Mouse (Mus musculus): Measurements from ENCODE around the gene Vps36. TPM values are rescaled to one million over a fixed set of nuclear protein-coding genes. Genes with fewer than 3 reads are reported as not detected.

The Vps36 gene
- polyA plus RNA-seq (2016; fragmentation: Nextera tagmentation; extraction: Ambion mirVana): 42.7 and 44.4 TPM in 2 replicates

DNA sequence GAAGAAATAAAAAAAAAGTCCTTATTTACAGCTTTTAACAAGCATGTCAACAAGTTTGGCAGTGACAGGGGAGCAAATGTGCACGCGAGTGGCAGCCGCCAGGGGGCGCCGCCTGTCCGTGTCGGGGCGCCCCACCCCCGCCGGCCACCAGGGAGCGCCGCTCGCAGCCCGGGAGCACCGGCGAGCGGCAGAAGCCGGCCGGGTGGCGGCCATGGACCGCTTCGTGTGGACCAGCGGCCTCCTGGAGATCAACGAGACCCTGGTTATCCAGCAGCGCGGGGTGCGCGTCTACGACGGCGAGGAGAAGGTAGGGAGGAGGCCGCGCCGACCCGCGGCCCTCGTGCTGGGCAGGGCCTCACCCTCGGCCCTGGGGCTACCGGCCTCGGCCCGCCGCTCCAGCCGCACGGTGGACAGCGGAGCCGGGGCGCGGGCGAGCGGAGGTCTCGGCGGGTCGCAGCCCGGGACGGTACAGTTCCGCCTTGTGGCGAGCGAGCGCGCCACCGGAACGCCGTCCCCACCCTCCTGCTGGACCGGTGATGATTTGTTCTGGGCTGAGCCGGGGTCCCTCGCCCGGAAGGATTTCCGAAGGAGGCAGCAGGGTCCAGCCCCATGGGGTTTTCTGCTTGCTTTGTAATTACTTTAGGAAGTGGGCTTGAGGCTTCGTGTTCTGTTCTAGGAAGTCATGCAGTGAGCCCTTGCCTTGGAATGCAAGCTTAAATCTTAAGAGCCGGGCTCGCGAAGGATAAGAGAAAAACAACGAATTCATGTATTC is at the start of gene Vps36:
TSS of gene Vps36 (plus strand) at position 150 of the 772 bp plus-strand sequence.
- H3K27ac ChIP-seq: peak within 1 kb of the TSS; percentile 97
- H3K9me3 ChIP-seq: no peaks in the 10 kb centered on the region
- peak within 1 kb of the TSS; percentile 92 for H3K9ac ChIP-seq
- H3K4me3 ChIP-seq (replicated peaks): peak within 1 kb of the TSS; percentile 77
- ATAC-seq (ENCODE audit: low FRiP score): peak; percentile 95
- WGBS: under 1% methylated on average over 60 of the region's 73 CpGs
- peaks cover 13% of the 10 kb centered on the region for H3K4me1 ChIP-seq
- H3K36me3 ChIP-seq (replicated peaks): no peaks in the 10 kb centered on the region; the same call in 1 of the 2 replicates
- H3K4me2 ChIP-seq: peak within 1 kb of the TSS; percentile 66
- H3K27me3 ChIP-seq: no peaks in the 10 kb centered on the region

DNA sequence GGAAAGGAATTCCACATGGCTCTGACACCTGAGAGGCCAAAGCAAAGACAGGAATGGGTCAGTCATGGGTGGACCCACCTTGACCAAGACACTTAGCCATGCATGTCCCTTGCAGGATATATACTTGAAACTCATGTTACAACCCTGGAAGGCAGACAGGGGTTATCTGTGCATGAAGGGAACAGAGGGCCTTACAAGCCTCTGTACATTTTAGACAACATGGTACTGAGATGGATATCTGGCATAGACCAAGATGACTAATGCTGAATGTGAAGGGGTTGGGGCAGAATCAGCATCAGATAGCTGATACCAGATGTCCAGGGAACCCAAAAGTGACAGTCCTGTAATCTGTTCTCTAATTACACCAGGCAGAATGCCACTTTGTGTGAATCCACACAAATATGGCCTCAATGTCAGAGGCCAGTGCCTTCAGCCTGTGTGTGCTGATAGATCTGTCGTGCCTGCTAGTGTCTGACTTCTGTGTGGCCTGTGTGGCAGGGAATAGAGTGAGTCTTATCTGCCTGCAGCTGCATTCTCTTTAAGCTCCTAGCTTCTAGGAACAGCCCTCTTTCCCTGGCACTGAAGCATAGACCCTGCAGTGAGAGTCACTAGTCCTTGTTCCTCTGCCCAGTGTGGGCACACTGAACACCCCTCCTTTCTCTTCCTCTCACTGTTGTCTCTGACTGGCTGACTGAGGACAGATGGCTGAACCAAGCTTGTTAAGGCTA is 48.7 kb upstream of the Vps36 start:
- no peaks in the 10 kb centered on the region for H3K27me3 ChIP-seq
- H3K9me3 ChIP-seq: no peaks in the 10 kb centered on the region
- H3K4me3 ChIP-seq (replicated peaks): no peak overlapping the region
- H3K36me3 ChIP-seq (replicated peaks): peaks cover 14% of the 10 kb centered on the region; the same call in 1 of the 2 replicates
- H3K4me1 ChIP-seq: no peaks in the 10 kb centered on the region
- H3K4me2 ChIP-seq: no peak overlapping the region
- no peak for ATAC-seq (ENCODE audit: low FRiP score)
- no peak overlapping the region for H3K9ac ChIP-seq
- 100% methylated on average over 1 of the region's 1 CpGs for WGBS
- no peak overlapping the region for H3K27ac ChIP-seq

DNA sequence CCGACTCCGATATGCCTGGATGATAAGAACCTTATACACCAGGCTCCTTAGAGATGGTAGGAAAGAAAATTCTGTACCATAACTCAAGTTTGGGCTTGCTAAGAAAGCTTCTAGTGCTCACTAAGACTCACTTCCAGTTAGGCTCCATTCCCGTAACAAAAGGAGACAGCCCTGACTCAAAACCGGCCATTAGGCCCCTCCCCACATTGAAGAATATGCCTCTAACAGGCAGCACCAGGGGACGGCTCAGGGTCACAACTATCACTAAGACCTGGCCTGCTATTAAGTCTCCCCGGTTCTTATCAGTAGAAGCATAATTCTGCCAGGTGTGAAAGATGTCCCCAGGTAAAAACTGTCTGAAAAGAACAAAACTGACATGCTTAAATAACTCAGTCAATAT is 46.8 kb upstream of the Vps36 start:
- no peaks in the 10 kb centered on the region for H3K27me3 ChIP-seq
- 83% methylated on average over 6 of the region's 6 CpGs for WGBS
- H3K4me1 ChIP-seq: no peaks in the 10 kb centered on the region
- no peak overlapping the region for H3K4me3 ChIP-seq (replicated peaks)
- no peaks in the 10 kb centered on the region for H3K9me3 ChIP-seq
- no peak overlapping the region for H3K27ac ChIP-seq
- H3K9ac ChIP-seq: no peak overlapping the region
- no peak for ATAC-seq (ENCODE audit: low FRiP score)
- H3K4me2 ChIP-seq: no peak overlapping the region
- peaks cover 17% of the 10 kb centered on the region; the same call in 1 of the 2 replicates for H3K36me3 ChIP-seq (replicated peaks)

DNA sequence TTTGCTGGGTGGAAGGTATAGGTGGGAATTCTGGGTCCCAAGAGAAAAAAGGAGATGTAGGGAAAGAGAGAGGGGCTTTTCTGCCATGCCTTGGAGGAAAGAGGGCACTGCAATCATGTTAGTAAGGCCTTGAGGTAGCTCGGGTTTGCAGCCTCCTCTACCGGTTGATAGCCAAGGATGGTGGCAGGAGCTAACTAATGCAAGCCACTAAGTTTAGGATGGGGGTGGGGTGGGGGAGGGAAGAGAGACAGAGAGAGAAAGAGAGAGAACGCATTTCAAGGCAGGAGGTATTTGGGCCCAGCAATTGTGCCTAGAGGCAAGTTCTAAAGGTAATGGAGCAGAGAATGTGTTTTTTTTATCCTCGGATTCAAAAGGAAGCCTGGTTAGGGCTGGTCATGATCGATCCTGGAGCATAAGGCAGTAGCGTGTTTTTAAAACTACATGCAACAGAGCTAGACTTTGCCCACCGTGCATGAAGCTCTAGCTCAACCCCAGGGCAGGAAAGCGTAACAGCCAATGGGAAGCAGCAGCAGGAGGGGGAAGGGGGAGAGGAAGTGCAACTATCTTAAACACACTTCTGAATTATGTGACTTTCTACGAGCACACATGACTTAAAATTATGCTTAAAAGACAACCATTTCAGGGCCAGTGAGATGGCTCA is 44.8 kb upstream of the Vps36 start:
- no peaks in the 10 kb centered on the region for H3K27me3 ChIP-seq
- whole genome bisulfite sequencing: 83% methylated on average over 9 of the region's 9 CpGs
- no peaks in the 10 kb centered on the region for H3K4me1 ChIP-seq
- no peak for ATAC-seq (ENCODE audit: low FRiP score)
- H3K27ac ChIP-seq: no peak overlapping the region
- H3K4me2 ChIP-seq: no peak overlapping the region
- H3K9ac ChIP-seq: no peak overlapping the region
- no peak overlapping the region for H3K4me3 ChIP-seq (replicated peaks)
- peaks cover 17% of the 10 kb centered on the region; the same call in 1 of the 2 replicates for H3K36me3 ChIP-seq (replicated peaks)
- no peaks in the 10 kb centered on the region for H3K9me3 ChIP-seq

DNA sequence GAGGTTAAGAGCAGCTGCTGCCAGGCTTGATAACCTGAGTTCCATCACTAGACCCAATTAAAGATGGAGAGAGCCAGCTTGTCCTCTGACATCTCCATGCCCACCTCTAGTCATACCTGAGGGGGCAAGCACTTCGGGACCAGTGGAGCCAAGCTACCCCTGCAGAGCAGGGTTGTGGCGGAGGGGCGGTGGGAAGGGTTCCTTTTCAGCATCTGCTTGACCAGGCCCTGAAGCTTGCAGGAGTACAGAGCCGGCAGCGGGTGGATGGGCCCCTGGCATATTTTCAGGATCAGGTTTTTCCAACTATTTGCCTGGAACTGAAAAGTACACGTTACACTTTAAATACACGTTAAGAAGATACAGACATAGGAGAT is 44.3 kb upstream of the Vps36 start:
- WGBS: 93% methylated on average over 7 of the region's 7 CpGs
- no peak for ATAC-seq (ENCODE audit: low FRiP score)
- Histone ChIP-seq H3K27me3 (no peaks in the 10 kb centered on the region), H3K4me2 (no peak overlapping the region), H3K36me3 (replicated peaks) (peaks cover 16% of the 10 kb centered on the region; the same call in 1 of the 2 replicates), H3K27ac (no peak overlapping the region), H3K4me1 (no peaks in the 10 kb centered on the region), H3K9me3 (no peaks in the 10 kb centered on the region), H3K9ac (no peak overlapping the region), H3K4me3 (replicated peaks) (no peak overlapping the region)

DNA sequence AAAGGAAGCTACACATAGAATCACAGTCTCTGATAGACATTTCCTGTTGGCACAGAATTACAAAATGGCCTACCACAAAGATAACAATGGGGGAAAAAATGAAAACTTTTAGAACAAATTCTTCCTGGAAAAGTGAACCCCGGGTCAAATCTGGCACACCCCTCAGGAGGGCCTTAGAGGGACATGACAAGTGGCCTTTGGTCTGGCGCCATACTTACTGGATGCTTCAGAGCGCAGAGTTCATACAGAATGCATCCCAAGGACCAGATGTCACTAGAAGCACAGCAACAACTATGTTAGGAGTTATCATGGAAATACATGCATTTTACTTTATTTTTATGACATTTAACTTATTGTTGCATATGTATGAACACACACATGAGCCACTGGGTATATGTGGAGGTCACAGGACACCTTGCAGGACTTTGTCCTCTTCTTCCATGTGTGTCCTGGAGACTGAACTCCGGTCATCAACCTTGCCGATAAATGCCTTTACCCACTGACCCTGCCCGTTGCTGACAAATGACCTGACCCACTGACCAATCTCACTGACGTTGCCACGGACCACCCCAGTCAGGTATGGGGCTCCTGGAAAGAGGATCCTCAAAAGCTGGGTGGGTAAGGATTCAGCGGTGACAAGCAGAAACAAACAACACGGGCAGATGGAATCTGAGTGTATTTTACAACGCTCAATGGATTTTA is 42.8 kb upstream of the Vps36 start:
- ATAC-seq (ENCODE audit: low FRiP score): no peak
- no peak overlapping the region for H3K9ac ChIP-seq
- H3K4me2 ChIP-seq: no peak overlapping the region
- 94% methylated on average over 11 of the region's 11 CpGs for WGBS
- no peak overlapping the region for H3K4me3 ChIP-seq (replicated peaks)
- peaks cover 16% of the 10 kb centered on the region for H3K36me3 ChIP-seq (replicated peaks)
- no peaks in the 10 kb centered on the region for H3K4me1 ChIP-seq
- H3K27me3 ChIP-seq: no peaks in the 10 kb centered on the region
- H3K9me3 ChIP-seq: no peaks in the 10 kb centered on the region
- H3K27ac ChIP-seq: no peak overlapping the region

DNA sequence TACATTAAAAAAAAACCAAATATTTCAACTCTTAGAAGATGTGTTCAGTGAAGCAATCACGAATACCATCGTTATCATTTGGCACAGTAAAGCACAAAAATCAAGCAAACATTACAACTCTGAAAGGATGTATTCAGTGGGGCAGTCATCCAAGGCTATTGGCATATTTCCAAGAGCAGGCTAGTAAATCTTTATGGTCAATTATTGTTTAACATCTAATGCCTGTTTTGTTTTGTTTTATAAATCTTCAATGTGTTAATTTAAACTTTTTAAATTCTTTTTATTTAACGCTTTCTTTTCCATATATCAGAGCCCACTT is 42.3 kb upstream of the Vps36 start:
- WGBS: 86% methylated on average over 3 of the region's 3 CpGs
- no peak overlapping the region for H3K9ac ChIP-seq
- H3K4me2 ChIP-seq: no peak overlapping the region
- no peaks in the 10 kb centered on the region for H3K4me1 ChIP-seq
- no peak for ATAC-seq (ENCODE audit: low FRiP score)
- H3K4me3 ChIP-seq (replicated peaks): no peak overlapping the region
- H3K36me3 ChIP-seq (replicated peaks): peaks cover 19% of the 10 kb centered on the region
- no peaks in the 10 kb centered on the region for H3K27me3 ChIP-seq
- H3K9me3 ChIP-seq: no peaks in the 10 kb centered on the region
- no peak overlapping the region for H3K27ac ChIP-seq

DNA sequence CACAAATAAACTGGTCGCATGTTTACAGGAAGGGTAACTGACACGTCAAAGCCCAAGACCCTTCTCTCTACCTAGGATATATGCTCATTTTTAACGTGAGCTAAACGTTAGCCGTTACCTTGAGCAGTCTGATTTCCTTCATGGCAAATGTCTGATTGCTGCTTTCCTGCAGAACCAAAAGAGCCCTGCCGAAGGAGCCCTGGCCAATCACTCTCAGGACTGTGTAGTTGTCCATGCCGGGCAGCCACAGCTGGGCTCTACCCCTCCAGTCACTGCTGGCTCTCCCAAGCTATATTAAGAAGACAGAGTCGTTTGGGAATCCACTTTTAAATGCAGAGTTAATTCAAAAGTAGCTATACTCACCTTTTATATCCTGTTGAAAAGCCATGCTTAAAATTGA is 30.4 kb upstream of the Vps36 start:
- 0 out of 2 replicates have a peak, but pooled peaks cover 4% of the 10 kb centered on the region for H3K4me1 ChIP-seq
- no peak for ATAC-seq (ENCODE audit: low FRiP score)

DNA sequence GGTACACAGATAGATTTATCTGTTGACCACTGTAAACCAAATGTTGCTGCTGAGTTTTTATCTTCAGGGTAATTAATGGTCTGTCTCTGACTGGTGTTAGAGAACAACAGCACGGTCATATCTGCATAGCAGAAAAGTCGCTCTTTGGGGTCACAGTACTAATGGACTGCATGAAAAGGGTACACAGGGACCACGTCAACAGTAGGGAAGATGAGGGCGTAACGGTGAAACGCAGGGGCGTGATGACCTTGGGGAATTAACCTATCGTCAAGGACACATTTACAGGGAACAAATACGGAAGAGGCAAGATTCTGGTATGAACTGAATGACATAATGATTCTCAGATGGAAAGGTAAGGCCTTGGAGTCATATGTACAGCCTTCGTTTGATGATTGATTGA is 28.2 kb upstream of the Vps36 start:
- H3K4me2 ChIP-seq: no peak overlapping the region
- 95% methylated on average over 10 of the region's 10 CpGs for whole genome bisulfite sequencing
- H3K27ac ChIP-seq: no peak overlapping the region
- no peak overlapping the region for H3K9ac ChIP-seq
- H3K4me1 ChIP-seq: 0 out of 2 replicates have a peak, but pooled peaks cover 4% of the 10 kb centered on the region
- H3K4me3 ChIP-seq (replicated peaks): no peak overlapping the region
- no peaks in the 10 kb centered on the region for H3K9me3 ChIP-seq
- ATAC-seq (ENCODE audit: low FRiP score): no peak
- H3K27me3 ChIP-seq: no peaks in the 10 kb centered on the region
- peaks cover 16% of the 10 kb centered on the region for H3K36me3 ChIP-seq (replicated peaks)

More for the DNA sequence above, 30.4 kb upstream of the Vps36 start:
- Histone ChIP-seq H3K9ac (no peak overlapping the region), H3K4me3 (replicated peaks) (no peak overlapping the region), H3K36me3 (replicated peaks) (peaks cover 10% of the 10 kb centered on the region), H3K27ac (no peak overlapping the region), H3K9me3 (no peaks in the 10 kb centered on the region), H3K4me2 (no peak overlapping the region), H3K27me3 (no peaks in the 10 kb centered on the region)
- 88% methylated on average over 8 of the region's 8 CpGs for WGBS

DNA sequence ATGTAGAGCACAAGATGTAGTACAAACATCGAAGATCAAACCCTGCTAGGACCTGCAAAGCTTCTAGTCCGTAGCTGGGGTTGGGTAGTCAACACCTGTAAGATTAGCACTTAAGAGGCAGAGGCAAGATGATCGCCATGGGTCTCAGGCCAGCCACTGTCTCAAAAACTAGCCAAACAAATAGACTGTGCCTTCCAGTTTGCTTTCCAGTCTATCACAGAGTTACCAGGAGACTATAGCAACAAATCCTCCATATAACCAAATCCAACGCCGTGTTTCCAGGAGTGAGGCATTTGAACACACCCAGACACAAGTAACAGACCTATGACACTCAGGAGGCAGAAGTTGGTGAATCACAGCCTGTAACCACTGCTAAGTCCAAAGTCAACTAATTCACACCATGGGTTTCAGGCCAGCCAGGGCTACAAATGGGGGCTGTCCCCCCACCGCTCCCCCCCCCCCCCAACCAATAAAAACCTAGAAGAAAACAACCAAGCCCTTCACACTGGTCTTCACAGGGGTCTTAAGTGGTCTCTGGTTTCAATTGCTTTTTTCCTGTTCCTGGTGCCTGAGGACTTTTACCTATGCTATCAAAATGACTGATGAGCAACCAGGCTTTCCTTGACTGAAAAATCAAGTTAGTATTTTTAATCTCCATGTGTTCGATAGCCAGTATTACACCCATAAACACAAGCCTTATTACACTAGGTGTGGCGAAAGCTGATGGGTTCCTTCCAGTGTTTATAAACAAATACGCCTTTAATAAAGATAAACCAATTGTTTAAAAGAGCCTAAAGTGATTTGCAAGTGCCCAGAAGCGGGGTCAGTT is 27.1 kb upstream of the Vps36 start:
- Histone ChIP-seq H3K4me3 (replicated peaks) (peak overlapping the region; percentile 55), H3K9me3 (no peaks in the 10 kb centered on the region), H3K36me3 (replicated peaks) (peaks cover 16% of the 10 kb centered on the region), H3K4me2 (peak overlapping the region; percentile 50), H3K4me1 (0 out of 2 replicates have a peak, but pooled peaks cover 4% of the 10 kb centered on the region), H3K9ac (peak overlapping the region; percentile 57), H3K27ac (peak overlapping the region; percentile 78; the same call in 1 of the 2 replicates), H3K27me3 (no peaks in the 10 kb centered on the region)
- 0 out of 2 replicates have a peak, but pooled peaks have one; percentile 15 for ATAC-seq (ENCODE audit: low FRiP score)
- WGBS: 58% methylated on average over 10 of the region's 10 CpGs

DNA sequence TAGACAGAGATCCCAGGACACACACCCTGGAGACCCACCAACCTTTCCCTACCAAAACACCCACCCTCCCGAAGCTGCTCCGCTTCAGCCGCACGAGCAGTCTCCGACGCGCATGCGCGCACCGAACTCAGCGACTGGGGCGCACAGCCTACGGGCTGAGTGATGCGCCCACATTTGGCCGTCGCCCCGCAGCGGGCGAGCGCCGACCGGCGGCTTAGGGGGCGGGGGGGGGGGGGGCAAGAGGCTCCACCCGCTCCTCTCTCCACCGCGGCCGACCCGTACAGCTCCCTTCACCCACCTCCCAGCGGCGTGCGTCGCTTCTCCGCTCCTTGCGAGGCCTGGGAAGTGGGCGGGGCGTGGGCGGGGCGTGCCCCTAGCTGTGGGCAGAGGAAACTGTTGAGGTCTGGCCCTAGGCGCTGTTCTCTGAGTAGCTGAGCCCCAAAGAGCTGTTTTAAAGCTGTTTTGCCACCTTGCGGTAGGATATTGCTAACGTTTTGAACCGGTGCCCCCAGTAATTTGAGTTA is 26.5 kb upstream of the Vps36 start, which contains the start of gene Nek3:
TSS of gene Nek3 (minus strand) at position 356 of the 524 bp plus-strand sequence.
- peaks cover 22% of the 10 kb centered on the region for H3K36me3 ChIP-seq (replicated peaks)
- 0 out of 2 replicates have a peak, but pooled peaks cover 4% of the 10 kb centered on the region for H3K4me1 ChIP-seq
- WGBS: 0% methylated on average over 41 of the region's 43 CpGs
- peak within 1 kb of the TSS; percentile 50 for H3K4me2 ChIP-seq
- H3K9ac ChIP-seq: peak within 1 kb of the TSS; percentile 57
- H3K27ac ChIP-seq: peak within 1 kb of the TSS; percentile 78
- H3K9me3 ChIP-seq: no peaks in the 10 kb centered on the region
- peak; percentile 98 for ATAC-seq (ENCODE audit: low FRiP score)
- no peaks in the 10 kb centered on the region for H3K27me3 ChIP-seq
- peak within 1 kb of the TSS; percentile 55 for H3K4me3 ChIP-seq (replicated peaks)

Data from forebrain, embryonic 12.5 days (tissue).